Mouse (Mus musculus) olfactory bulb, adult 2 months (tissue): ENCODE data around the gene Ahcyl2.

ENCODE experiments used
- CTCF ChIP-seq: fragments of 200-500 bp; IDR thresholded peaks from 2 replicates; pipeline ENCODE4 v1.5.1; 2012; ENCODE audit warnings: low read depth, mild to moderate bottlenecking, low read length, moderate library complexity; ENCODE audit not compliant: insufficient read depth
- POLR2A ChIP-seq: fragments of 200-500 bp; IDR thresholded peaks from 2 replicates; pipeline ENCODE4 v1.6.1; 2012; ENCODE audit warnings: mild to moderate bottlenecking, low read depth, low read length, moderate library complexity; ENCODE audit not compliant: insufficient read depth

DNA sequence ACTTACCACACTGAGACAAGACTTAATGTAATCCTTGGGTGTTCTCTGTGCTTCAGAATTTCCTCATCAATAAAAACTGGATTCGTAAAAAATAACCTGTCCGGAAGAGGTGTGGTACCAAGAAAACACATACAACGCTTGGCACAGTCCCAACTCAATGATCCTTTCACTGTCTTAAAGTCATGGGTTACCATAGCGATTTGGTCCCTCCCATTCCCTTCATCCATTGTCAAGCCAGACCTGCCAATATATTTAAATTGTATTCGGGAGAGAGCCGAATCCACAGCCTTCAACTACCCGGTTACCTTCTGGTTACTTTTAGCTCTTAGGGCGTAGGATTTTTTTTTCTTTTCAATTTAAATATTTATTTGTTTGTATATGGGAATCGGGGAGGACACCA, 148.0 kb downstream of the Ahcyl2 start:
- TF ChIP-seq CTCF (no peak), POLR2A (no peak)
